Mouse (Mus musculus): ENCODE measurements around the gene Mrtfa.
A peak's percentile ranks its signal among the peaks of the same experiment; 100 is the strongest.

Gene Mrtfa

DNA sequence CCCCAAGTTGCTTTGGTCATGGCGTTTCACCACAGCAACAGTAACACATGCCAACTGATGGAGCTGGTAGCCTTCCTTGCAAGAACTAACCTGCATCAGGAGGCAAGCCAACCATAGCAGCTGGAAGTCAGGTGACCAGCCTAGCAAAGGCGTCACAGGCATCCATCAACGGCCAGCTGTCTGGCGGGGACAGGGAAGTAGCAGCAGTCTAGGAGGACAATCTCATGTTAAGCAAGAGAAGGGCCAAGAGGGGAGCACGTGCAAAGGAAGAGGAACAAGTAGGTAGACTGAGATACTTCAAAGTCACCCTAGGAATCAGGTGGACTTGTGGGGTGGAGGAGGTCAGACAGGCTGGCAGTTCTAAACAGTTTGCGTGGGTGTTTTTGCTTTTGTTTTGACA is 28.5 kb upstream of the Mrtfa start:
- H3K36me3 ChIP-seq (ENCODE audit: control insufficient read depth, insufficient read depth, low read length, poor library complexity, severe bottlenecking), result no peaks in the 10 kb centered on the region
- H3K27me3 ChIP-seq (ENCODE audit: control insufficient read depth, insufficient read depth, low read length, poor library complexity, severe bottlenecking), result no peaks in the 10 kb centered on the region
- DNase-seq (ENCODE audit: low read depth, low spot score), result peak; percentile 34

- no peaks in the 10 kb centered on the region for H3K27me3 ChIP-seq (ENCODE audit: control insufficient read depth, insufficient read depth, low read length, poor library complexity, severe bottlenecking)
- no peak for DNase-seq (ENCODE audit: low read depth, low spot score)
- no peaks in the 10 kb centered on the region for H3K36me3 ChIP-seq (ENCODE audit: control insufficient read depth, insufficient read depth, low read length, poor library complexity, severe bottlenecking)
Observed at GRCm38 (mm10) chr15:81216906-81217653, 26.5 kb upstream of the Mrtfa start.

DNA sequence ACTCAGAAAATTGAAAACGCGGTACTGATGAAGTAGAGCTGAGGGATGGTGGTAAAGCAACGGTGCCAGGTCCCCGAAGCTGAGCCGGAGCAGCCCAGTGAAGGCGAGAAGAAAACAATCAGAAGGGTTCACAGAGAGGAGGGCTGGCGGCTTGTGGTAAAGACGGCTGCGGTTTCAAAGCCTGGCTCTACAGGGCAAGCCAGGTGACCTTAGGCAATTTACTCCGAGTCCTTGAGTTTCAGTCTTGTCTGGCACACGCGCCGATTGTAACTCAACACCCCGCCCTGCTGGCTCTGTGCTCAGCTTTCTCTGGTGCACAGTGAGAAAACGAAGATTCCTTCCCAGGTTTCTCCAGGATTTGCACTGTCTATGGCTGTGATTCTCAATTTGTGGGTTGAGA is 22.4 kb upstream of the Mrtfa start:
- Histone ChIP-seq H3K36me3 (ENCODE audit: control insufficient read depth, insufficient read depth, low read length, poor library complexity, severe bottlenecking) (no peaks in the 10 kb centered on the region), H3K27me3 (ENCODE audit: control insufficient read depth, insufficient read depth, low read length, poor library complexity, severe bottlenecking) (no peaks in the 10 kb centered on the region)
- DNase-seq (ENCODE audit: low read depth, low spot score), result no peak

DNA sequence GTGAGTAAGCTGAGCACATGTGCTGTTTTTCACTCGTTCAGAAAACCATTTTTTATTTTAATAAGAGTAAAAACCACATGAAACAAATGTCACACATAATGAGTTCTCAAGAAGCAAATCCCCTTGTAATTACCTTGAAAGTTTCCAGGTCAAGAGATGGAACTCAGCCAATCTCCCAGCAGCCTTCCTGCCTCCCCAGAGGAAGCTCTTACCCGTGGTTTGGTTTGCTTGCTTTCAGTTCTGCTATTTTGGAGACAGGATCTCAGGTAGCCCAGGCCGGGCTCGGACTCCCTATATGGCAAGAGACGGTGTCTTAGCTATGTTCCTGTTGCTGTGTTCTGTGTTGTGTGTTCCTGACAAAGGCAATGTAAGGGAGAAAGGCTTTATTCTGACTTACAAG is 19.9 kb upstream of the Mrtfa start:
- no peaks in the 10 kb centered on the region for H3K36me3 ChIP-seq (ENCODE audit: control insufficient read depth, insufficient read depth, low read length, poor library complexity, severe bottlenecking)
- no peaks in the 10 kb centered on the region for H3K27me3 ChIP-seq (ENCODE audit: control insufficient read depth, insufficient read depth, low read length, poor library complexity, severe bottlenecking)
- DNase-seq (ENCODE audit: low read depth, low spot score), result peak; percentile 88

DNA sequence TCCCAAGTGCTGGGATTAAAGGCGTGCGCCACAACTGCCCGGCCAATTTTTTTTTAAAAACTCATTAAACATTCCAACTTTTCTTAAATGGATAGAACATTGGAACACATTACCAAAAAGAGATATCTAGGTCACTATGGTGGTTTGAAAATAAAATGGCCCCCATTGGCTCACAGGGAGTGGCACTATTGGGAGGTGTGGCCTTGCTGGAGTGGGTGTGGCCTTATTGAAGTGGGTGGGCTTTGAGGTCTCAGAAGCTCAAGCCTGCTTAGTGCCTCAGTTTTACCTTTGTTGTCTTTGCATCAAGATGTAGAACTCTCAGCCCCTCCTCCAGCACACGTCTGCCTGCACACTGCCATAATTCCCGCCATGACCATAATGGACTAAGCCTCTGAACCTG is 11.9 kb upstream of the Mrtfa start:
- H3K27me3 ChIP-seq (ENCODE audit: control insufficient read depth, insufficient read depth, low read length, poor library complexity, severe bottlenecking), result no peaks in the 10 kb centered on the region
- no peak for DNase-seq (ENCODE audit: low read depth, low spot score)
- H3K36me3 ChIP-seq (ENCODE audit: control insufficient read depth, insufficient read depth, low read length, poor library complexity, severe bottlenecking), result no peaks in the 10 kb centered on the region

DNA sequence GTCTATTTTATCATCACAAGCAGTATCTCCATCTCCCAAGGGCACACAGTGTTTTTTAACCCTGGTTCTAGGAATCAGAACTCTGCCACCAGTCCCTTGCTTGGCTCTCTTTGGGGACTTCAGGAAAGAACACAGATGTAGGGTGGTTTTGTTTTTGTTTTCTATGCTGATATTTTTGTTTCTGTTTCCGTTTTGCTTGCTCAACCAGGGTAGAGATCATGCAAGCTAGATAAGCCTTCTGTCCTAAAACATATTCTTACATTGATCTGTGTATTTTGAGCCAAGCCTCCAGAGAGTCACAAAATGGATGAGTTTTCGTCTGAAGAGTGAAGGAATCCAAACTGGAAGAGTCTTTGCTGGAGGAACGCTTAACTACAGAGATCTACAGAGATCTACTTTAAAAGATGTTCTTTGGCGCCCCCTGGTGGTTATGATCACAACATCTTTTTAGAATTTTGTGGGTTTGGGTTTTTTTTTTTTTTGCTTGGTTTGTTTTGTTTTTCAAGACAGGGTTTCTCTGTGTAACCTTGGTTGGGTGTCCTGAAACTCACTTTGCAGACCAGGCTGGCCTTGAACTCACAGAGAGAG is 8.9 kb upstream of the Mrtfa start:
- H3K27me3 ChIP-seq (ENCODE audit: control insufficient read depth, insufficient read depth, low read length, poor library complexity, severe bottlenecking), result no peaks in the 10 kb centered on the region
- peak; percentile 87 for DNase-seq (ENCODE audit: low read depth, low spot score)
- H3K36me3 ChIP-seq (ENCODE audit: control insufficient read depth, insufficient read depth, low read length, poor library complexity, severe bottlenecking), result no peaks in the 10 kb centered on the region

- Histone ChIP-seq H3K27me3 (ENCODE audit: control insufficient read depth, insufficient read depth, low read length, poor library complexity, severe bottlenecking) (no peaks in the 10 kb centered on the region), H3K36me3 (ENCODE audit: control insufficient read depth, insufficient read depth, low read length, poor library complexity, severe bottlenecking) (no peaks in the 10 kb centered on the region)
- peak; percentile 24 for DNase-seq (ENCODE audit: low read depth, low spot score)
Observed at GRCm38 (mm10) chr15:81198447-81198846, 7.9 kb upstream of the Mrtfa start.

GRCm38 (mm10) chr15:81197197-81197596 is 6.6 kb upstream of the Mrtfa start:
- DNase-seq (ENCODE audit: low read depth, low spot score), result no peak
- Histone ChIP-seq H3K27me3 (ENCODE audit: control insufficient read depth, insufficient read depth, low read length, poor library complexity, severe bottlenecking) (no peaks in the 10 kb centered on the region), H3K36me3 (ENCODE audit: control insufficient read depth, insufficient read depth, low read length, poor library complexity, severe bottlenecking) (no peaks in the 10 kb centered on the region)

DNA sequence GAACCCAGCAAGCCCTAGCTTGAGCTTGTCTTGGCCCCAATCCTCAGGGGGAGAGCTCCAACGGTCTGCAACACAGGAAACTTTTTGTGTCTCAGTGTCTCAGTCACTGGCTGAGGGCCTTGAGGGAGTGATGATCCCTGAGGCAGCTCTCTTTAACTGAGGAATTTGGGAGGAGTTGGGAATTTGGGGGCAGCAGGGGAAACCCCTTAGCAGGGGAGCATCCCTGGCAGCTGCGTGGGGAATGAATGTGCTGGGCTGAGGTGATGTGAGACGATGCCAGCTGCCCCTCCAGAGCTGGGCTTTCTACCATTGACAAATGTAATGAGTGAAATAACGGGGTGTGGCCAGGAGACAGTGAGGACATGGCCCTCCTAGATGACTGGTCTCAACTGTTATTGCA is 4.9 kb upstream of the Mrtfa start:
- Histone ChIP-seq H3K36me3 (ENCODE audit: control insufficient read depth, insufficient read depth, low read length, poor library complexity, severe bottlenecking) (no peaks in the 10 kb centered on the region), H3K27me3 (ENCODE audit: control insufficient read depth, insufficient read depth, low read length, poor library complexity, severe bottlenecking) (no peaks in the 10 kb centered on the region)
- peak; percentile 29 for DNase-seq (ENCODE audit: low read depth, low spot score)

GRCm38 (mm10) chr15:81194791-81195190 is 4.2 kb upstream of the Mrtfa start:
- DNase-seq (ENCODE audit: low read depth, low spot score), result no peak
- no peaks in the 10 kb centered on the region for H3K36me3 ChIP-seq (ENCODE audit: control insufficient read depth, insufficient read depth, low read length, poor library complexity, severe bottlenecking)
- H3K27me3 ChIP-seq (ENCODE audit: control insufficient read depth, insufficient read depth, low read length, poor library complexity, severe bottlenecking), result no peaks in the 10 kb centered on the region

DNA sequence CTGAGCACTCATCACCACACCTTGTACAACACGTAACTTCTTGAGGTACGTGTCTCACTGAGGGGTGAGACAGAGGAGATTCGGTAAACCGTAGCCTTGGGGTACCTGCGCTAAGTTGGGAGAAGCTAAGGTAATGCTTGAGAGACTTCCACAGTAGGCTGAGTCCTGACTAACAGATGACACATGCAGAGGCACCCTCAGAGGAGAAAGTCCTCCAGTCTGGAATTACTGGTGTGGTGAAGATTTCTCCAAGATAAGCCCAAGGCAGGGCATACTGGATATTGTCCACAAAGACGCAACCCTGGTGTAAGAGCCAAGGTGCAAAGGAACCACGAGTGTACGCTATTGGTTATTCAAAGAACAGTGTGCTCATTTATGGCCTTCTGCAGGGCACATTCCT is 2.3 kb upstream of the Mrtfa start:
- Histone ChIP-seq H3K27me3 (ENCODE audit: control insufficient read depth, insufficient read depth, low read length, poor library complexity, severe bottlenecking) (no peaks in the 10 kb centered on the region), H3K36me3 (ENCODE audit: control insufficient read depth, insufficient read depth, low read length, poor library complexity, severe bottlenecking) (no peaks in the 10 kb centered on the region)
- no peak for DNase-seq (ENCODE audit: low read depth, low spot score)

GRCm38 (mm10) chr15:81192316-81192715 is 1.8 kb upstream of the Mrtfa start:
- no peak for DNase-seq (ENCODE audit: low read depth, low spot score)
- Histone ChIP-seq H3K27me3 (ENCODE audit: control insufficient read depth, insufficient read depth, low read length, poor library complexity, severe bottlenecking) (no peaks in the 10 kb centered on the region), H3K36me3 (ENCODE audit: control insufficient read depth, insufficient read depth, low read length, poor library complexity, severe bottlenecking) (no peaks in the 10 kb centered on the region)

DNA sequence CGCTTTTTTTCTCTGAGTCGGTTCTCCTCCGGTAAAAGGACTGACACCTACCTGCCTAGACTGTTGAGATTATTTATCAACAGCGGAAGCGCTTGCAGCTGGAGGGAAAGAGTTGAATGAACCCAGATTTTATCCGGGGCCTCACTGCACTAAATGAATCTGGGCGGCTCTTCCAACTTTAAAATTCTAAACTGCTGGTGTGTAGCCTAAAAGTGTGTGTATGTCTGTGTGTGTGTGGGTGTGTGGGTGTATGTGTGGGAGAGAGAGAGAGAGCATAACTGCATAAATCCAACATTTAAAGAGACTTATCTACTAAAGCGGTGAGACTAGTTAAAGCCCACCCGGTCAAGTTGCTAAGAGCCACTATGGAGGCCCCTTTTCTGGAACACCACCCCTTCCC is 746 bp upstream of the Mrtfa start:
- Histone ChIP-seq H3K36me3 (ENCODE audit: control insufficient read depth, insufficient read depth, low read length, poor library complexity, severe bottlenecking) (no peaks in the 10 kb centered on the region), H3K27me3 (ENCODE audit: control insufficient read depth, insufficient read depth, low read length, poor library complexity, severe bottlenecking) (no peaks in the 10 kb centered on the region)
- DNase-seq (ENCODE audit: low read depth, low spot score), result no peak

GRCm38 (mm10) chr15:81190011-81190629 is 437 bp downstream of the Mrtfa start:
- Histone ChIP-seq H3K27me3 (ENCODE audit: control insufficient read depth, insufficient read depth, low read length, poor library complexity, severe bottlenecking) (no peaks in the 10 kb centered on the region), H3K36me3 (ENCODE audit: control insufficient read depth, insufficient read depth, low read length, poor library complexity, severe bottlenecking) (no peaks in the 10 kb centered on the region)
- DNase-seq (ENCODE audit: low read depth, low spot score), result peak; percentile 34

GRCm38 (mm10) chr15:81189061-81189460 is 1.5 kb downstream of the Mrtfa start:
- Histone ChIP-seq H3K27me3 (ENCODE audit: control insufficient read depth, insufficient read depth, low read length, poor library complexity, severe bottlenecking) (no peaks in the 10 kb centered on the region), H3K36me3 (ENCODE audit: control insufficient read depth, insufficient read depth, low read length, poor library complexity, severe bottlenecking) (no peaks in the 10 kb centered on the region)
- no peak for DNase-seq (ENCODE audit: low read depth, low spot score)

Data from splenic B cell, adult 2 months (primary cell).